Mouse (Mus musculus): ENCODE data around the gene Pcbp3. TPM values are rescaled to one million over a fixed set of nuclear protein-coding genes. Genes with fewer than 3 reads are reported as not detected.
"Not testable (repeated sequence)": the region's sequence is repeated elsewhere in the genome, so short reads cannot be mapped to it uniquely, and the experiment has no call there.

Gene Pcbp3
- total and polyA plus RNA-seq, 3 experiments: 25.6 to 40.3 (median 30.2) TPM

DNA sequence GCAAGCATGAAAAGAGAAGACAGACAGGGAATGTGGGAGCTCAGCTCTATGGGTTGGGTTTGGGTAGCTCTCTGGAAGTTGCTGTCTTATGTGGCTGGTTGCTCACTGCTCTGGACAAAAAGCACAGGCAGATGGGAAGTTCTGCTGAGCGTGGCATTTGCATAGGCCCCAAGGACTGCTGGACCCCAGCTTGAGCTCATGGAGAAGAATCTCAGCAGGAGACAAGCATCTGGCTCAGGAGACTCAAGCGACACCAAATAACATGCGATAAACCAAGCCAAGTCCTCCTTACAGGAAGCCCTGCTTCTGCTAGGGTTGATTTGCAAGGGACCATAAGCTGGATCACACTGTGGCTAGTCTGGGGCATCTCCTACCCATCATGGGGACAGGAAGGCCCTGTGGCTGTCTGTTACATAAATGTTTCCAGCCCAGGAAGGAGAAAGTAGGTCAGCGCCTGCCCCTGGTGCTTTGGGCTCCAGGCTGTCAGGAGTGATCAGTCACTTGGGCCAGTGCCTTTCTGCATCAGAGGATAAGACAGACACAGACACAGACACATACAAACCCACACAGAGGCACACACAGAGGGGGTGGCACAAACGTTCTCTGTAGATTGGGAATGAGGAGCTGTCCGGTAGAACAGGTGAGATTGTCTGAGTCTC lies 159.7 kb downstream of the Pcbp3 start:
- peak; percentile 54 for DNase-seq

DNA sequence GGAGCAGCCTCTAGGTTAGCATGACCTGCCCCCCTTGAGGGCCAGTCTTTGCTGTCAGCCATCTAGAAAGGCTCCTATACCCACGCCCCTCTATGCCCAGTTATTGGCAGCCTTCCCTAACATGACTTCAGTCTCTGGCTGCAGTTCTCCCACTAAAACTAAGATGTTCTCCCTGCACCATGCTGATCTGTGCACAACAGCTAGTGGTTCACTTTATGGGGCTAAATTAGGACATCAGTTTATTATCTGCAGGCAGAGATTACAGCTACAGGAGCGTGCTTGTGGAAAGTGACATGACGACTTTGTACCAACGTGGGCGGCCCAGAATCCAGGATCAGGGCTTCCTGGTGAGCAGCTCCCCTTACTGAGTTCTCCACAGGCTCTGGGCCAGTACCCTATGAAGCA lies 160.4 kb downstream of the Pcbp3 start:
- no peak for DNase-seq

DNA sequence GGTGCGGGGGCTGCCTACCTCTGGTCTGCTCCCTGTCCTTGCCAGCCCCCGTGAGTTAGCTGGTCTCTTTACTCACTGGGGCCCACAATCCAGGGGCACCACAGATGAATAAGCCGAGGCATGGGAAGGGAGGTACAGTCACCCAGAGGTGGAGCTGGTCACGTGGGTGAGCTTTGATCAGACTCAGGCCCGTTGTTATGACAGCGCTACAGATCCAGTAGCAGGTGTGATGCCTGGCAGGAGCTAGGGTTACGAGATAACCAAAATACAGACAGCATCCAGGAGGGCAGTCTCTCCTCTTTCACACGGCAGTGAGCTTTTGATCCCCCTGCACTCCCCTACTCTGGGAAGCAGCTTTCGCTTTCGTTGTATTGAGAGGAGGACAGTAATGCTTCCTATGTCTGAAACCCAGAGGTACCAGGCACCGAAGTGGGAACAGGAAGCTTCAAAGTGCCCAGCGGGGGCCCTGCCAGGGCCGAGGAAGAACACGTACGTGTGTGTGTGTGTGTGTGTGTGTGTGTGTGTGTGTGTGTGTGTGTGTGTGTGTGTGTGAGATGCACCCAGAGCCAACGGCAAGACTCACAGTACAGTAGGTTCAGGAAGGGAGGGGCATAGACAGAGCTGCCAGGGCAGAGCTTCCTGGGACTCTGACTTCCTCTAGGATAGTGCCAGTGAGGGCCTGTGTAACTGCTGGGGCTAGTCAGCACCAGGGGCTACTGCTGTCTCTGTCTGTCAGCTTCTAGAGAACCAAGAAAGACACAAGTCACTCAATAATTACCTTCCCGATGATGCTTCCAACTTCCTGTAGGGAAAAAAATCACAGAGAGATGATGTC lies 162.7 kb downstream of the Pcbp3 start:
- DNase-seq: no peak

DNA sequence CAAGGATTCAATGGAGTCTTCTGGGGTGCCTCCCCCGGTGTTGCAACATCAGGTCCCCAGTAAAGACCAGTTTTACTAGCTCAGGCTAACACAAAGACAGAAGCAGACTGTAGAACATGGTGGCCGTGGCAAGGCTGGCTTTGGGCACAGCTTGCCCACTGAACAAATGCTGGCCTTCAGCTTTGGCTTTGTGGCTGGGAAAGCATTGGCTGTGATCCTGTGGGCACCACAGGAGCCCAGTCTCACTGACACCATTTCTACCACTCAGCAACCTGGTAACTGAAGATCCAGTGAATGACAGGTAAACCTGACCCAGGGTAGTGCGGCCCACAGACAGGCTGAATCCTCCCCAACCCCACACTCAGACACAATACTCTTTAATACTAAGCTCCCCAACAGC lies 167.6 kb downstream of the Pcbp3 start:
- DNase-seq: no peak

DNA sequence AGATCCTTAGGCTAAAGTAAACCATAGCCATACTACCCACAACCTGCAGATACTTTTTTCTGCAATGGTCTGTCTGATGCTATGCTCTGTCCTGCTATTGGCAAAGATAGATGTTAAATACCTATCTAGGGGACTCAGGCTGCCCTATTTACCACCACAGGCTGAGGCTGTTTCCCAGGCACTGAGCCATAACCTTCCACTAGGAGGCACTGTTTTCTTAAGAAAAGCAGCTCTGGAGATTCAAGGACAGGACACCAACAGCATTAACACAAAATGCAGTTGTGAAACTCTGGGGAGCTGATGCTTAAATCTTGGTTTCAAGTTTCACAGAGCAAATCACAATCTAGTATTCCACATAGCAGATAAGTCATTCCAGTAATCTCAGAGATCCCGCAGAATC lies 170.2 kb downstream of the Pcbp3 start:
- DNase-seq: peak; percentile 45

DNA sequence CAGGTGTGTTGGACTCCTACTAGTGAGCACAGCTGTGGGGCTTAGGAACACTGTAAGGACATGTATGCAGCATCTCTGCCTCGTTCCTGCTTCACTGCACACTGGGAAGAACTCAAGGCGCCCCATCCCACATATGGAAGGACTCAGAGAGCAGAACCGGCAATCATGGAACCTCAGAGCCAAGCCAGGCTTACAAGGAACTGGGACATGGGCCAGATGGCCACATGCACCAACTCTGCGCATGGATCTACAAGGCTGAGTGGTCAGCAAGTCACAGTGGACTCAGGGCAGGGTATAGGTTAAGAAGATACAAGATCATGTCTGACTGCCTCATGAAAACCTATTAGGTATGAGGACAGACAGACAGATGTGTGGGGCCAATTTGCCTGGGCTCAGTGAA lies 171.8 kb downstream of the Pcbp3 start:
- no peak for DNase-seq

DNA sequence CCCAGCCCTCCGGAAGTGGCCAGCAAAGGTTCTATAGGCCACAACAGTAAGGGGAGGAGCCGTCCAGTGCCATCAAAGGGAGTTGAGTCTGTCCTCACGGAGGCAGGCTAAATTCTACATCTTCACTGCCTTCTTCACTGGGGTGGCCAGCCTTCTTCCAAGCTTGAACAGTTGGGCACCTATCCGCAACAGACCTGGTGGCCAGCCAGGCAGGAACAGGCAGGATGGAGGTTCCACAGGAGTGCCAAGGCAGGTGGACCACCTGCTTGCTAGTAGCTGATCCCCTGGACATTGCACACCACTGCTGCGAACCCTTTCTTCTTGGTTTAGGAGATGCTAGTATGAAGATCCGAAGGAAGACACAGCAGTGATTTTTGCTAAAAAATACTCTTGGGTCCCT lies 176.4 kb downstream of the Pcbp3 start:
- DNase-seq: no peak

DNA sequence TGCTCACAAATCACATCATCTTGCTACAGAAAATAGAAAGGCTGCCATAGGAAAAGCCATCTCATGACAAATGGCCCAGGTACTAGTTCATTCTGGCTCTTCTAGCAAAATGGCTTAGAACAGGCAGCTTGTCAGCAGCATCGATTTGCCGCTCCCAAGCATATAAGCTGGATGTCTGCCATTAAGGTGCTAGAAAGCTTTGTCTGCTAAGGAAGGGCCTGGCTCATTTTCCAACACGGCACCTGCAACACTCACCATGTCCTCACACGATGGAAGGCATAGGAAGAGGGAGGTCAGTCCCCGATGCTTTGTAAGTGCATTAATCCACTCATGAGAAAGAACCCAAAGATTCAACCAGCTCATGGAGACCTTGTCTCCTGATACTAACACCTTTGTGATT lies 182.5 kb downstream of the Pcbp3 start:
- DNase-seq: no peak

DNA sequence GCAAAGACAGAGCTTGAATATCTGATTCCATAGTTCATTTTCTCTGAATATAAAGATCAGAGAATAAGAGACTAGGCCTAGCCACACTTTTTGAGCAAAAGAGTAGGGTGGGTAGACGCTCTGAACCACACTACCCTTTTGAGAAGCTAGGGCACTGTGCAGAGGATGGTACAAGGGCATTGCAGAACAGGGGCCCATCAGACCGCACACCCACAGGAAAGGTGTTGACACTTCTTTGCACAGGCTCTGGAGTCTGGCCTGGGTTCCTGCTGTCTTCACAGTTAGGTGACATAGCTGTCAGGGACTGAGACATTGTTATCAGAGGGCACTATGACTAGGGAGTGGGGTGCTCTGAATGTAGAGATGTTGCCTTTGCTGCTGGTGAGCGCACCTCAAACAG lies 190.1 kb downstream of the Pcbp3 start:
- DNase-seq: no peak

DNA sequence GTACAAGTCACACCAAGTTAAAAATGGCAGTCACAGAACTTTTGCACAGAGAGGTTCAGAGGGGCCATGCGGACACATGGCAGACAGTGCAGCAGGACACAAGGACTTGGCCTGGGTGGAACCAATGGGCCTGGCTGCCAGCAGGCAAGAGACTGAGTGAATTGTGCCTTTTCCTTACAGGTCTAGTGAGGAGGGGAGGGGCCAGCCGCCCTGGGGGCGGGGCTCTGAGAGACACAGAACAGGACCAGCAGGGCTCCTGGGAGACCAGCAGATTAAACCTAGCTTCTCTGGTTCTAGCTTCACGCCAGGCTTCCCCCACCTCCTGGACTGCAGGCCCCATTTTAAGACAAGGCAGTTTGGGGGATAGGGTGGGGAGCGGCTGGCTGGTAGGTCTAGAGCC lies 190.6 kb downstream of the Pcbp3 start:
- DNase-seq: no peak

DNA sequence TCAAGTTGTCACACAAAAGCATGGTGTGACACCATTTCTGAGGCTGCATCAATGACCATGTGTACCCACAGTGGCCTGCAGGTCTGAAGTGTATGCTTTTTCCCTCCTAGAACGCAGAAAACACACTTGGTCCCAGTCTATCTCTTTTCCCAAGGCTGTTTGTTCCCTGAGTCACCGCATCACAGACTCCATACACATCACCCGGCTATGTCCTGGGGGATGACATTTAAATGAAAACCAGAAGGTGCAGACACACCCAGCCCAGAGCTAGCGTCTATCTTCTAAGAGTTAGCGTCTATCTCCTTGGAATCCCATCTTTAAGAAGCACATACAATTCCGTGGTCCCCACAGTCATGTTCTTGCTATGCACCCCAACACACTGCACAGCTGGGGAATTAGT lies 192.1 kb downstream of the Pcbp3 start:
- no peak for DNase-seq

DNA sequence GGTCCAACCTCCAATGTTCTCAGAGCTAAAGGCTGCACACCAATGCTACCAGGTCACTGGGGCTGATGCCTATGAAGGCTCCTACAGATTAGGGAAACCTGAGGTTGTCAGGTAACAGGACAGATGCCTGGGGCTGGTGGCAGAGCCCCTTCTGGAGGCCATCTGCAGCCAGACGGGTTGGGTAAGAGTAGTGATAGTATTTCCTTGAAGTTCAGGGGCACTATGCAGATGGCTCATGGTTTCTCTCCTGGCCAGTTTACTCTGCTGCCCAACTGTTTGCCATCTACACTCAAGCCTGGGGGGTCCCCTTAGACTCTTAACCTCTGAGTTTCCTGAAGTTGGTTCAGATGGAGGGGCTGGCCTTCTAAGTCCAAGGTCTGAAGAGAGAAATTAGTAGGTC lies 195.5 kb downstream of the Pcbp3 start:
- DNase-seq: no peak

DNA sequence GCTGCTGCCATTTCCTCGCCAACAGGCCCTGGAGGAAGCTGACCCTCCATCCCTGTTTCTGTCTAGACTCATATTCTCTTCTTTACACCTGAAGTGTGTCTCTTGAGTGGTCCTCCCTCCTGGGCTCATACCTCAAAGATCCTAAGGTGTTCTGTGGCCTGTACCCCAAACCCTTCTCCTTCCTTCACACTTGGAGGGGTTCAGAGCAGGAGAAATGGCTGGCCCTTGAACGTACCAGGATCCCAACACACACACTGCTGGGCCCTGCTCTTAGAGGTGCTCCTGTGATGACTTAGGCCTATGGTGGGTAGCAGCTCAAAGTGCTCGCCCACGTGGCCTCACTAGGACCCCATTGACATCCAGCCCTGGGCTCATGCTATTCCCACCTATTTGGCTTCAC lies 196.8 kb downstream of the Pcbp3 start:
- no peak for DNase-seq

DNA sequence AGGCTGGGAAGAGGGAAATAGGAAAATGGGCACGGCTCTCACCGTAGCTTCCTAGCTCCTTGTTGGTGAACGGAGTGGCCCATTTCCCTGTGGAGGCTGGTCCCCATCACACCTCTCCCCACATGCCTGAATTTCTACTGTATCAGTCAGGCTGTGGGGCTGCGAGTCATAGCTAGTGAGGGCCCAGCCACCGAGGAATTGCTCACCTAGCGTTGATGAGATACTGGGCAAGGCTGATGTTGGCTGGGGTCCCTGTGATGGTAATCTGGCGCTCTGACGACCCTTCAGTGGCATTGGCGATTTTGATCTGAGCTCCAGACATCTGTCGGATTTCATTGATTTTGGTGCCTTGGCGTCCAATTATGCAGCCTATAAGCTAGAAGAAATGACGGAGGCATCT lies 198.7 kb downstream of the Pcbp3 start:
- DNase-seq: no peak

DNA sequence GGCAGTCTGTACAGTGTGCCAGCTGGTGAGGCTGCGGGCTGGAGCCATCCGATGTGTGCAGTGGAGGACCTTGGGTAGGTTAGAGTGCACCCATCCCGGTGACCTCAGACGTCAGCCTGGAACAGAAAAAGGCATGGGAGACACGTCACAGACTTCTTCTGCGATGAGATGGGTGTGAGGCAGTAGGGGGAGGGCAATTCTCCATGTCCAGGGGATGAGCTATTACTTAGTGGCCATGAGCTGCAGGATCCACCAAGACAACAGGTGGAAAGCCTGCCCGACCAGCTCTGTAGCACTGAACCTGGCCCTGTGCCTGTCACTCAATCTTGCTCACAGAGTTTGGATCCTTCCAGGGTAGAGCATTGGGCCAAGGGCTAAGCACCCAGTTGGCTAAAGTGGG lies 199.3 kb downstream of the Pcbp3 start:
- no peak for DNase-seq

DNA sequence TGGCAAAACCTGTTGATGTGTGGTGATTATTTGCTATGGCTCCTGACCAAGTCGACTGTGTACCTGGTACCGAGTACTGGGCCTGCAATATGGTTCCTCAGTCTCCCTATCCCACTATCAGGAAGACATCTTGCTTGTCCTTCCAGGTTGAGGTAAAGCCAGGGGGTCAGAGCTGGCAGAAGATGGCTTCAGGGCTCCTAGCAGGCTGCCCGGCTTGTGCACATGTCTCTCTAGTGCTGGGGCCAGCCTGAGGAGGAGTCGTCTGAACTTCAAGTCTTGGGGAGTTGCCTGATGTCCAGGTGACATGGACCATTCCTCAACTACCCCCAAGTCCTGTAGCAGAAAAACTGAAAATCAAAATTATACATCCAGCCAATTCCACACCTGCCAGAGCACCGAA lies 201.8 kb downstream of the Pcbp3 start:
- DNase-seq: no peak

DNA sequence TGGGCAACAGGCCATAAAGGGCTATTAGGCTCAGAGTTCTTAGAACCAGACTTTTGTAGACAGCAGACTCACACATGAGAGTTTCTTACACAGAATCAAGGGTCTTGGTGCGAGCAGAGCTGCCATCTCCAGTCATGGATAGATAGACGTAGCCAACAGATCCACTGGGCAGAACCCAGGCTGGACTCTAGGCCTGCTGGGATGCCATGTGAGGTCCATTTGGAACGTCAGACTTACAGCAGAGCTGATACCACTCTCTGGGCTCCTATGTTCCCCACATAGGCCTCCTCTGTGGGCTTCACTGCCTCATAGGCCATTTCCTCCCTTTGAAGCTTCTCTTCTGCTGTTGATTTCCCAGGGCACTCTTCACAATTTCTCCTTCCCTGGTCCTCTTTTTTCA lies 208.0 kb downstream of the Pcbp3 start:
- no peak for DNase-seq

DNA sequence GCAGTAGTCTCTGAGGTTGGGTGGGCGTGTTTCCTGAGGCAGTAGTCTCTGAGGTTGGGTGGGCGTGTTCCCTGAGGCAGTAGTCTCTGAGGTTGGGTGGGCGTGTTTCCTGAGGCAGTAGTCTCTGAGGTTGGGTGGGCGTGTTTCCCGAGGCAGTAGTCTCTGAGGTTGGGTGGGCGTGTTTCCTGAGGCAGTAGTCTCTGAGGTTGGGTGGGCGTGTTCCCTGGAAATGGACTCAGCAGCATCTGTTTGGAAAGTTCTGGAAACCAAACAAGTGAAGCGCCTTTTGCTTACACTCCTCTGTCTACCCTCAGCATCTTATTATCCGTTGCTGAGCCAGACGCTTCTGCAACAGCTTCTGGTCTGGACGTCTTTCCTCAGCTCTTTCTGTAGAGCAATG lies 217.4 kb downstream of the Pcbp3 start:
- DNase-seq: not testable (repeated sequence)

DNA sequence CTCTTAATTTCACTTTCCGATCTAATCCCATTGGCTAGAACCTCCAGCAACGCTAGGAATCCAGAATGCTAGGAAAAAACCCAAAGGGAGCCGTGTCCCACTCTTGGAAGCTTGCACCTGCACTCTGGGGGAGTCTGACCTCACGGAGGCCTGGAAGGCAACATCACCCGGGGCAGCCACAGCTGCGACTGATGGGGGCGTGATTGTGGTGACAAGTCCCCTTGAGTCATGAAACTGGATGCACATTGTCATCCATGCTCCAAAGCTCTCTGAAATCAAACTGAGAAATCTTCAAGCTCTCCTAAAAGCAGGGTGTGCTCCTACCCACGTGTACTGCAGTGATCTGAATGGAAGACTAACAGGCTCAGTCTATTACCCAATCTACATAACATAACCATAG lies 224.9 kb downstream of the Pcbp3 start:
- DNase-seq: no peak

DNA sequence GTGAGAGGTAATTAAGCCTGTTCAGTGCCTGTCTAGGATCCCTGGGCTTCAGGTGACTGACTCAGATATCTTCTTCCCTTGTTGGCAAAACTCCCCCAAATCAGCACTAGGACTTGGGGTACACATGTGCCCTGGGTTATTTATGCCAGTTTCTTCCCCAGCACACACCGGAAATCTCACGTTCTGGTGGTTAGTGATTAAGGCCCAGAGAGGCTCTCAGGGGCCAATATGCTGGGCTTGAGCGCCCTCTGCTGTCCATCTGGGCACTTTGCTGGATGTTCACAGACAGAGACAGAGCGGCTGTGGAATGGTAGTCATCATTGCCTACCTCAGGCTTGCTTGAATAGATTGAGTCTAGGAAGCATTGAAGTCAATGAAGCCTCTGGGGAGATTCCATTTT lies 226.7 kb downstream of the Pcbp3 start:
- peak; percentile 80 for DNase-seq

DNA sequence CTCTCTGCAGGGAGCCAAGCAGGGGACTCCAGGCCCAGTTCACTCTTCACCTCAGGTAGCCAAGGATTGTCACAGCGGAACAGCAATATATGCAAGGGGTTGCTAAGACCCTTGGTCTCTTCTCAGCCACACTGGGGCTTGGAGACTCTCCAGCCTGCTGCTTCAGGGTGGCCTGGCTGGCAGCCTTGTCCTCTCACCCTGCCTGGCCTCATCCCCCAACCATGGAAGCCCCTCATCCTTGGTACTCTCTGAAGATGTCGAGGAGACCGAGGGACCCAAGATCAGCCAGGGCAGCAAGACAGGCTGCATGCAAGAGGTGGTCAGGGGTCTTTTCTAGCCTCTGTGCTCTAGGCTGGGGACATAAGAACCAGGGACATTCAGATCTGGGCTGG lies 228.0 kb downstream of the Pcbp3 start:
- no peak for DNase-seq

DNA sequence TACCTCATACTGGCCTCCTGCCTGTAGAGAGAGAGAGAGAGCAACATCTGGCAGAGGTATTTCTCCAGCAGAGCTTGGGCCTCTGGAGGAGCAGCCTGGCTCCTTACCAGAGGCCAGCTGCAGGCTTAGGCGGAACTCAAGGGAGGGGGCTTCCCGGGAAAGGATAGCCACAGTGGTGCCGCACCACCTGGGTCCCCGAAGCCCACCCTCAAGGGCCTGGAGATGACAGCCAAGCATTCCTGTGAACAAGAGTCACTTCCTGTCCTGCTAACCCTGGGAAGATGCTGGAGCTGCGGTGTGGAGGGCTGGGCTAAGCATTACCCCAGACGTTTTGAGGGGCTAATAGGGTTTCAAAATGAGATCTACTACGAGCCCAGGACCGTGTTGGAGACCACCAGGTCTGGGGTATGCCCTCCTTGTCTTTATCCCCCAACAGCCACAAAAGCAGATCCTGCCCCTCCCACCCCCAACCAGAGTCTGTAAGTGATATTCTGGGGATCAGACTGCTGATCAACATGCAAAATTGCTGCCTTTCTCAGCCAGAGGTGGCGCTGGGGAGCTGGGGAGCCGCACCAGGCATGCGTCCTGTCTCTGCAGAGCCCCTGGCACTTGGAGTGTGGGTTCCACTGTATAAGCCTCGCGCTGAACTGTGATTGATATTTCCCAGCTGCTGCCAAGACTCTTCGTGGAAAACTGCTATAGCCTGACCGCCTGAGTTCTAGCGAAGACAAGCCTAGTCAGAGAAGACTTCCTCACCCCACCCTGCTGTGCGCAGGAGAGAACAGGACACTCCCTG lies 228.6 kb downstream of the Pcbp3 start:
- peak; percentile 74 for DNase-seq

DNA sequence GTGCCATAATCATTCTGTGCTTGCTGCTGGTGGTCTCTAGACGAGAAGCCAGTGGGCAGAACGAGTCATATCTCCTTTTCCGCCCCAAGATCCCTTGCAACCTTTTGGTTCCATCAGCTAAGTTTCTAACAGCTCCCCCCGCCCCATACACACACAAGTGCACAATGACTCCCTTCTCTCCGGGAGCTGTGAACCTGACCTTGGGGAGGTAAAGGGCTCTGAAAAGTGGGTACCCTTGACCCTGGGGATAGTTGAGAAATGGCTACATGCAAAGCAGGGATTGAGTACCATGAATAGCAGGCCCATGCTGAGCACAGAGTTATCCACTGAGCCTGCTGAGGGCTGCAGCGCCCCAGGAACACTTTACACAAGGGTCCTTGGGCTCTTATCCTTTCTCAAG lies 229.3 kb downstream of the Pcbp3 start:
- peak; percentile 44 for DNase-seq

Measured in adrenal gland, adult 2 months (tissue).